Comparison of ENCODE assay signal across 8 mouse cellular contexts in the genomic region with DNA sequence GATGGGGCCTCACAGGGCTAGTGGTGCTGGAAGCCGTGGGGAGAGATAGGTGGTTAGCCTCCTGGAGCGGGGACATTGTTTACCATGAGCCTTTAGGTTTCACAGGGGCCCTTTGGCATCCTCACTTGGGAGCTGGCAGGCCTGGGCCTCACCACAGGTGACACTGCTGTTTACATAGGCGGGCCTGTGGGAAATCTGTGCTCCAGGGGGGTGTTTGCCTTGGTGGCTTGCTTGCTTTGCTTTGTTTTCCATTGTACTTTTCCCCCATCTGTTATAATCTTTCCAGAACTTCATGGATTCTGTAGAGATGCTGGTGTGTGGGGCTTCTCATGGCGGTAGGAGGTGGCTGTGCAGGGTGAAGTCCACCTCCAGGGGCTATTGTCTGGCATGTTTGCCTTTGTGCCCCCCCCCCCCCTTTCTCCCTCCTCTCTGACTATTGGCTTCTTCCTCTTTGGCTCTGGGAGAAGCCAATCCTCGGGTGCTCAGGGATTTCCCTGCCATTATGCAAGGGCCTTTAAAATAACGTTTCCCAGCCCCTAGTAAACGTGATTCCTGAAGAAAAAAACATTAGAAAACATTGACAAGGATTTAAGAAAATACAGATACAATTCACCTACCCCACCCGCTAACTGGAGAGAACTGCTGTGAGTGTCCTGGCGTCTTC. TPM values are rescaled to one million over a fixed set of nuclear protein-coding genes. Genes with fewer than 3 reads are reported as not detected.
DNase-seq lines count a peak whose midpoint lies in the region; ATAC-seq and TF ChIP-seq lines count a peak whose summit lies in the region.

No protein-coding gene starts in this region.

- no peak overlapping the region for H3K4me3 ChIP-seq in liver, embryonic 14.5 days (ENCODE audit: insufficient read depth in 1 of 2, low read depth in 2 of 2, low read length in 2 of 2)
- peak overlapping the region; percentile 83; the same call in 1 of the 2 replicates for H3K4me3 ChIP-seq in stomach, postnatal 0 days (ENCODE audit: low read depth, low read length)

- WGBS in liver, embryonic 14.5 days (ENCODE audit: insufficient replicate concordance): 15% methylated on average over 9 of the region's 9 CpGs
- 23% methylated on average over 9 of the region's 9 CpGs for WGBS in stomach, postnatal 0 days

- DNase-seq in adrenal gland, adult (ENCODE audit: inconsistent age in 2 of 2, low spot score in 1 of 2): peak; percentile 15 to 36
- DNase-seq in adrenal gland, adult 2 months: no peak
- DNase-seq in thymus, postnatal 4 days: peak; percentile 34
- no peak for DNase-seq in thymus, postnatal 0 days (ENCODE audit: low spot score)
- DNase-seq in liver, embryonic 14.5 days (ENCODE audit: low read depth in 3 of 3, low spot score in 3 of 3): no peak
- peak; percentile 77 for DNase-seq in stomach, postnatal 0 days (ENCODE audit: low spot score)
- DNase-seq in urinary bladder, postnatal 36 days (ENCODE audit: low spot score in 2 of 2): no peak
- no peak for DNase-seq in cerebellum, adult 8-10 months

- no peak for ATAC-seq in liver, embryonic 14.5 days (ENCODE audit: insufficient read depth)
- peak; percentile 39; the same call in 1 of the 2 replicates for ATAC-seq in stomach, postnatal 0 days (ENCODE audit: low FRiP score, low TSS enrichment)

- H3K9me3 ChIP-seq in liver, embryonic 14.5 days (ENCODE audit: control insufficient read depth, low read length): no peaks in the 10 kb centered on the region
- H3K9me3 ChIP-seq in stomach, postnatal 0 days (ENCODE audit: control insufficient read depth, low read length): no peaks in the 10 kb centered on the region

- TF ChIP-seq CTCF in liver, embryonic 14.5 days (IDR thresholded peaks at IDR 0.05; ENCODE audit: low read depth): no peak
- TF ChIP-seq CTCF in stomach, postnatal 0 days (IDR thresholded peaks at IDR 0.05; ENCODE audit: low read depth): no peak

- H3K4me2 ChIP-seq in liver, embryonic 14.5 days (ENCODE audit: low read depth): peak overlapping the region; percentile 86
- peak overlapping the region; percentile 84 for H3K4me2 ChIP-seq in stomach, postnatal 0 days (replicated peaks; ENCODE audit: low read depth)

- H3K4me1 ChIP-seq in liver, embryonic 14.5 days (replicated peaks; ENCODE audit: control insufficient read depth in 2 of 2, insufficient read depth in 2 of 2, low read length in 1 of 2): peaks cover 20 to 51% of the 10 kb centered on the region in 2 experiments
- peaks cover 34% of the 10 kb centered on the region for H3K4me1 ChIP-seq in stomach, postnatal 0 days (replicated peaks; ENCODE audit: control insufficient read depth, insufficient read depth)

- H3K9ac ChIP-seq in liver, embryonic 14.5 days (replicated peaks): 0 out of 2 replicates have a peak overlapping the region, but pooled peaks have one; percentile 18
- H3K9ac ChIP-seq in stomach, postnatal 0 days (ENCODE audit: low read length): peak overlapping the region; percentile 45; the same call in 1 of the 2 replicates

- peak overlapping the region; percentile 17; the same call in 1 of the 2 replicates for H3K27ac ChIP-seq in liver, embryonic 14.5 days
- H3K27ac ChIP-seq in stomach, postnatal 0 days (replicated peaks): peak overlapping the region; percentile 99

- H3K27me3 ChIP-seq in liver, embryonic 14.5 days (ENCODE audit: control insufficient read depth, insufficient read depth, low read length): no peaks in the 10 kb centered on the region
- H3K27me3 ChIP-seq in stomach, postnatal 0 days (ENCODE audit: control insufficient read depth, insufficient read depth, low read length): no peaks in the 10 kb centered on the region

- no peak for TF ChIP-seq EP300 in liver, embryonic 14.5 days (IDR thresholded peaks at IDR 0.05; ENCODE audit: low read depth)
- TF ChIP-seq EP300 in stomach, postnatal 0 days (optimal IDR thresholded peaks at IDR 0.05): no peak

- H3K36me3 ChIP-seq in liver, embryonic 14.5 days (replicated peaks; ENCODE audit: control insufficient read depth, insufficient read depth, low read depth): no peaks in the 10 kb centered on the region
- H3K36me3 ChIP-seq in stomach, postnatal 0 days (ENCODE audit: control insufficient read depth, insufficient read depth, low read length): no peaks in the 10 kb centered on the region

RNA-seq across cellular contexts. Expression of gene Prrc2b, which starts 3.6 kb away (rescaled TPM):
- total RNA-seq in adrenal gland, adult 2 months (2021): 100 to 1,000 TPM in 1 of 2 experiments, 10 to 100 TPM in 1; 93.5 to 104 TPM
- polyA plus RNA-seq in adrenal gland, adult 2 months (2012; rRNA removed): 70.0 and 82.7 TPM in 2 replicates
- polyA plus RNA-seq in thymus, postnatal 0 days (2015; fragmentation: Nextera tagmentation; extraction: Ambion mirVana): 22.5 and 33.6 TPM in 2 replicates
- 6.7 and 7.6 TPM in 2 replicates for polyA plus RNA-seq in liver, embryonic 14.5 days (2012; rRNA removed)
- polyA plus RNA-seq in liver, embryonic 14.5 days (2014; fragmentation: Nextera tagmentation; extraction: Ambion mirVana): 6.2 and 10.6 TPM in 2 replicates
- 18.7 and 21.6 TPM in 2 replicates for polyA plus RNA-seq in stomach, postnatal 0 days (2015; fragmentation: Nextera tagmentation; extraction: Ambion mirVana)

RNA-seq across cellular contexts. Expression of gene Plpp7, which starts 59.1 kb away (rescaled TPM):
- total RNA-seq in adrenal gland, adult 2 months (2021): 1 to 10 TPM; 4.0 to 4.2 TPM
- polyA plus RNA-seq in adrenal gland, adult 2 months (2012; rRNA removed): 35.8 and 42.0 TPM in 2 replicates
- 0.91 and 1.0 TPM in 2 replicates for polyA plus RNA-seq in thymus, postnatal 0 days (2015; fragmentation: Nextera tagmentation; extraction: Ambion mirVana)
- 1.4 TPM in 2 replicates for polyA plus RNA-seq in liver, embryonic 14.5 days (2012; rRNA removed)
- 1.1 and 1.4 TPM in 2 replicates for polyA plus RNA-seq in liver, embryonic 14.5 days (2014; fragmentation: Nextera tagmentation; extraction: Ambion mirVana)
- 2.6 and 2.8 TPM in 2 replicates for polyA plus RNA-seq in stomach, postnatal 0 days (2015; fragmentation: Nextera tagmentation; extraction: Ambion mirVana)

Comparison
In these comparisons a context has a peak if more than half of its experiments do, and no peak if none do; other contexts are left out.
1. DNase-seq: peak in adrenal gland, adult (2 of 2), thymus, postnatal 4 days (single experiment) and stomach, postnatal 0 days (single experiment); none in adrenal gland, adult 2 months (single experiment), thymus, postnatal 0 days (single experiment), liver, embryonic 14.5 days (0 of 3), urinary bladder, postnatal 36 days (0 of 2) and cerebellum, adult 8-10 months (single experiment).